ENCODE assay signal across 7 mouse cellular contexts in the genomic region with DNA sequence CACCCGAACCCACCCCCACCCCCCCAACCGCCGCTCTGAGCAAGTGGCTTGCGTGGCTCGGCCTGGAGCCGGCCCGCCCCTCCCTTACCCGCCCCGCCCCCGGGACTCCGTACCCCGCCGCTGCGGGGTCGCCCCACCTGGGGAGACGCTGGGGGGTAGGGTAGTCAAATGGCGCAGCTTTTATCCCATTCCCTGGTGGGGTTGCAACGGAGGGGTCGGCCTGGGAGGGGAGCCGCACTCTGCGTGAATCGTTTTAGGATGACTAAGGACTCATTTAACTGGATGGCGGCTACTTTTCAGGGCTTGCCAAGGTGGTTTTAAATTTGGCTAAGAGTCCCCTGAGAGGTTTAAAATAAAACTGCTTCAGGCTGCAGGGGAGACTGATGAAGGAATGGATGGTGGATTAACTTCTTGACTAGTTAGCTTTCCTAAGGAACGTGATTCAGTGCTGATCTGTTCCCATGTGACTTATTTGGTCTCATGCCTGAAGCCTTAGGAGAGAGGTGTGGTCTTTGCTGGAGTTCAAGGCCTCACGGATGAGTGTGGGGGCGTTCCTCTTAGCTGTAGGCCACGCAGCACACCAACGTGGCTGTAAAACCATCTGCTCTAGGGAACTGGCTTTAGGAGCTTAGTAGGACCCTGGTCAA. TPM values are rescaled to one million over a fixed set of nuclear protein-coding genes. Genes with fewer than 3 reads are reported as not detected.
DNase-seq lines count a peak whose midpoint lies in the region; ATAC-seq lines count a peak whose summit lies in the region.

No protein-coding gene starts in this region.

- peak overlapping the region; percentile 74 for H3K9ac ChIP-seq in embryonic facial prominence, embryonic 13.5 days
- H3K9ac ChIP-seq in hindbrain, embryonic 14.5 days: no peak overlapping the region
- H3K9ac ChIP-seq in liver, embryonic 13.5 days: peak overlapping the region; percentile 77
- H3K9ac ChIP-seq in neural tube, embryonic 15.5 days (replicated peaks): peak overlapping the region; percentile 53; the same call in 1 of the 2 replicates

- 2% methylated on average over 28 of the region's 28 CpGs for whole genome bisulfite sequencing in embryonic facial prominence, embryonic 13.5 days
- 3% methylated on average over 28 of the region's 28 CpGs for WGBS in hindbrain, embryonic 14.5 days
- 3% methylated on average over 28 of the region's 28 CpGs for WGBS in liver, embryonic 13.5 days (ENCODE audit: insufficient replicate concordance)
- 2% methylated on average over 28 of the region's 28 CpGs for WGBS in neural tube, embryonic 15.5 days

- H3K27me3 ChIP-seq in embryonic facial prominence, embryonic 13.5 days: peaks cover 39% of the 10 kb centered on the region
- H3K27me3 ChIP-seq in hindbrain, embryonic 14.5 days (ENCODE audit: control insufficient read depth, insufficient read depth, low read length): peaks cover 48% of the 10 kb centered on the region
- peaks cover 13% of the 10 kb centered on the region for H3K27me3 ChIP-seq in liver, embryonic 13.5 days
- peaks cover 24% of the 10 kb centered on the region for H3K27me3 ChIP-seq in neural tube, embryonic 15.5 days (replicated peaks)

- H3K27ac ChIP-seq in embryonic facial prominence, embryonic 13.5 days: no peak overlapping the region
- no peak overlapping the region for H3K27ac ChIP-seq in hindbrain, embryonic 14.5 days
- H3K27ac ChIP-seq in liver, embryonic 13.5 days: no peak overlapping the region
- 0 out of 2 replicates have a peak overlapping the region, but pooled peaks have one; percentile 41 for H3K27ac ChIP-seq in neural tube, embryonic 15.5 days (replicated peaks)

- peaks cover 26% of the 10 kb centered on the region for H3K4me1 ChIP-seq in embryonic facial prominence, embryonic 13.5 days
- peaks cover 13% of the 10 kb centered on the region for H3K4me1 ChIP-seq in hindbrain, embryonic 14.5 days (replicated peaks; ENCODE audit: control insufficient read depth, insufficient read depth, low read length)
- H3K4me1 ChIP-seq in liver, embryonic 13.5 days (replicated peaks): peaks cover 64% of the 10 kb centered on the region
- peaks cover 29% of the 10 kb centered on the region for H3K4me1 ChIP-seq in neural tube, embryonic 15.5 days

- no peaks in the 10 kb centered on the region for H3K9me3 ChIP-seq in embryonic facial prominence, embryonic 13.5 days
- no peaks in the 10 kb centered on the region for H3K9me3 ChIP-seq in hindbrain, embryonic 14.5 days (ENCODE audit: control insufficient read depth, low read length)
- no peaks in the 10 kb centered on the region for H3K9me3 ChIP-seq in liver, embryonic 13.5 days (replicated peaks)
- H3K9me3 ChIP-seq in neural tube, embryonic 15.5 days (replicated peaks): no peaks in the 10 kb centered on the region

- peak overlapping the region; percentile 96 for H3K4me2 ChIP-seq in embryonic facial prominence, embryonic 13.5 days
- H3K4me2 ChIP-seq in hindbrain, embryonic 14.5 days (replicated peaks): peak overlapping the region; percentile 89
- H3K4me2 ChIP-seq in liver, embryonic 13.5 days: peak overlapping the region; percentile 99
- H3K4me2 ChIP-seq in neural tube, embryonic 15.5 days: peak overlapping the region; percentile 98

- no peaks in the 10 kb centered on the region for H3K36me3 ChIP-seq in embryonic facial prominence, embryonic 13.5 days
- H3K36me3 ChIP-seq in hindbrain, embryonic 14.5 days (replicated peaks; ENCODE audit: control insufficient read depth, insufficient read depth): no peaks in the 10 kb centered on the region
- H3K36me3 ChIP-seq in liver, embryonic 13.5 days: no peaks in the 10 kb centered on the region
- H3K36me3 ChIP-seq in neural tube, embryonic 15.5 days: no peaks in the 10 kb centered on the region

- peak overlapping the region; percentile 62 for H3K4me3 ChIP-seq in embryonic facial prominence, embryonic 13.5 days
- H3K4me3 ChIP-seq in hindbrain, embryonic 14.5 days (replicated peaks; ENCODE audit: low read length): peak overlapping the region; percentile 64
- peak overlapping the region; percentile 71 for H3K4me3 ChIP-seq in liver, embryonic 13.5 days (replicated peaks)
- peak overlapping the region; percentile 56 for H3K4me3 ChIP-seq in neural tube, embryonic 15.5 days (replicated peaks)

- DNase-seq in right cerebral cortex, postnatal 4 days: peak; percentile 11
- no peak for DNase-seq in right cerebral cortex, adult 18-20 months
- DNase-seq in hindbrain, embryonic 14.5 days (ENCODE audit: low spot score): no peak
- DNase-seq in liver, embryonic 13.5 days: no peak
- DNase-seq in layer of hippocampus, adult 9-11 months: no peak

- no peak for ATAC-seq in embryonic facial prominence, embryonic 13.5 days (ENCODE audit: insufficient number of reproducible peaks, insufficient read depth, low FRiP score, low TSS enrichment, low read depth)
- ATAC-seq in hindbrain, embryonic 14.5 days (ENCODE audit: low FRiP score): no peak
- no peak for ATAC-seq in liver, embryonic 13.5 days (ENCODE audit: low read depth)
- ATAC-seq in neural tube, embryonic 15.5 days (ENCODE audit: low FRiP score): no peak

RNA-seq across cellular contexts. Expression of gene Klf9, which starts 1.5 kb away (rescaled TPM):
- 3.2 and 4.6 TPM in 2 replicates for polyA plus RNA-seq in embryonic facial prominence, embryonic 13.5 days (2015; fragmentation: Nextera tagmentation; extraction: Ambion mirVana)
- polyA plus RNA-seq in hindbrain, embryonic 14.5 days (2014; fragmentation: Nextera tagmentation; extraction: Ambion mirVana): 2.4 and 3.3 TPM in 2 replicates
- polyA plus RNA-seq in liver, embryonic 13.5 days (2015; fragmentation: Nextera tagmentation; extraction: Ambion mirVana): 1.3 and 1.6 TPM in 2 replicates
- polyA plus RNA-seq in neural tube, embryonic 15.5 days (2015; fragmentation: Nextera tagmentation; extraction: Ambion mirVana): 5.0 and 5.3 TPM in 2 replicates
